Mouse (Mus musculus) liver, embryonic 14.5 days (tissue): ENCODE measurements around the gene Park7.

Source experiments
- CTCF ChIP-seq: IDR thresholded peaks from 2 replicates; pipeline ENCODE4 v1.5.1; 2016; ENCODE audit warnings: antibody characterized with exemption, low read depth, control low read depth
- EP300 ChIP-seq: IDR thresholded peaks from 2 replicates; pipeline ENCODE4 v1.6.1; 2016; ENCODE audit warnings: antibody characterized with exemption, low read depth

DNA sequence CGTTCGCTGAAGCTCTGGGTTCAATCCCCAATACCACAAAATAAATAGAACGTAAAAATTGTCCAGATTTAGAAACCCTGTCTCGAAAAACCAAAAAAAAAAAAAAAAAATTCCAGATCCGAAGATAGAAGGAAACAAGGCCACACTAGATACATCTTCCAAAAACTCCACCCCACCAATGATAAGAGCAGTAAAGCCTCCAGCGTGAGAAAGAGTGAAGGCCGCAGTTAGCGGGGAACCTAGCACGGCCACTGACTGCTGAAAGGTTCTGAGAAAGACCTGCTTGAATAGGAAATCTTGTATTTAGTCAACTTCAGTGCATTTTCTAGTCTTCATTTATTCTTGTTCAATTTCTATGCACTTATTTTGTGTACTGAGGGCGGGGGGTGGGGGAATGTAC lies 38.8 kb downstream of the Park7 start:
- no peak for TF ChIP-seq EP300
- no peak for TF ChIP-seq CTCF
